Mouse (Mus musculus) testis, adult 10 weeks (tissue): ENCODE results near the gene Sema7a. TPM values are rescaled to one million over a fixed set of nuclear protein-coding genes. Genes with fewer than 3 reads are reported as not detected.

Source experiments
- polyA plus RNA-seq: library from polyadenylated mRNA; stranded (reverse); fragments of 350-450 nt; fragmentation: Illumina TruSeq; extraction: RNeasy Lipid Tissue Mini Kit (QIAGEN cat#74804); gene quantifications from one replicate; pipeline ENCODE4 v1.2.3, GENCODE M21; 2014; ENCODE audit warnings: low read depth, low replicate concordance

Sema7a gene
- polyA plus RNA-seq = 5.1 TPM

DNA sequence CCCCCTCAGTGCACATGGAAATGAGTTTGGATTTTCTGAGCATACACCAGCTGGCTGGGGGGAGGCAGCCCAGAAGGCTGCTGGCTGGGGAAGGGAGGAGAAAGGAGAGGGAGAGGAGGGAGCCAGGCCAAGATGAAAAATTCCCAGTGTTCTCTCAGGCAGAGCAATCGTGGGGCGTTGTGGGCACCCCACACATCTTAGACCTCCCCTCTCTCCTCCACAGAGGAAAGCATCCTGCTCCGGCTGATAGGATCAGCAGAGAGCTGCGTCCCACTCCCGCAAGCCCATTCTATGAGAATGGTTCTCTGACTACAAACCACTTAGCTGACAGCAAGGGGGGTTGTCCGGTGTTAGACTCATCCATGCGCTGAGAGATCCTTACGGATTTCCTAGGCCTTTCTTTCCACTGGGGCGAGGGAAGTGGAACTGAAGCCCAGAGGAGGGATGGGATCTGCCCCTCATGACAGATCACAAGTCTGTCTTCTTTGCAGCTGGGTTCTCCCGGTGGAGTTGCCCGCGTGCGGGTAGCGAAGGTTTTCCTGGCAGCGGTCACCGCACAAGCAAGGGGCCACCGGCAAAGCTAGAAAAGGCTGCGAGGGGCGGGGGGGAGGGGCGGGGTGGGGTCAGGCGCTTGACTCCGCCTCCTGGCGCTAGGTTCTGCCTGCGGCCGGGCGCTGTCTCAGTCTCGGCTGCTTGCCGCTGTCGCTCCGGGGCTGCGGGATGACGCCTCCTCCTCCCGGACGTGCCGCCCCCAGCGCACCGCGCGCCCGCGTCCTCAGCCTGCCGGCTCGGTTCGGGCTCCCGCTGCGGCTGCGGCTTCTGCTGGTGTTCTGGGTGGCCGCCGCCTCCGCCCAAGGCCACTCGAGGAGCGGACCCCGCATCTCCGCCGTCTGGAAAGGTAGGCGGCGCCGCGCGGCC, at the start of gene Sema7a:
TSS of gene Sema7a (plus strand) at position 682 of the 918 bp plus-strand sequence.

DNA sequence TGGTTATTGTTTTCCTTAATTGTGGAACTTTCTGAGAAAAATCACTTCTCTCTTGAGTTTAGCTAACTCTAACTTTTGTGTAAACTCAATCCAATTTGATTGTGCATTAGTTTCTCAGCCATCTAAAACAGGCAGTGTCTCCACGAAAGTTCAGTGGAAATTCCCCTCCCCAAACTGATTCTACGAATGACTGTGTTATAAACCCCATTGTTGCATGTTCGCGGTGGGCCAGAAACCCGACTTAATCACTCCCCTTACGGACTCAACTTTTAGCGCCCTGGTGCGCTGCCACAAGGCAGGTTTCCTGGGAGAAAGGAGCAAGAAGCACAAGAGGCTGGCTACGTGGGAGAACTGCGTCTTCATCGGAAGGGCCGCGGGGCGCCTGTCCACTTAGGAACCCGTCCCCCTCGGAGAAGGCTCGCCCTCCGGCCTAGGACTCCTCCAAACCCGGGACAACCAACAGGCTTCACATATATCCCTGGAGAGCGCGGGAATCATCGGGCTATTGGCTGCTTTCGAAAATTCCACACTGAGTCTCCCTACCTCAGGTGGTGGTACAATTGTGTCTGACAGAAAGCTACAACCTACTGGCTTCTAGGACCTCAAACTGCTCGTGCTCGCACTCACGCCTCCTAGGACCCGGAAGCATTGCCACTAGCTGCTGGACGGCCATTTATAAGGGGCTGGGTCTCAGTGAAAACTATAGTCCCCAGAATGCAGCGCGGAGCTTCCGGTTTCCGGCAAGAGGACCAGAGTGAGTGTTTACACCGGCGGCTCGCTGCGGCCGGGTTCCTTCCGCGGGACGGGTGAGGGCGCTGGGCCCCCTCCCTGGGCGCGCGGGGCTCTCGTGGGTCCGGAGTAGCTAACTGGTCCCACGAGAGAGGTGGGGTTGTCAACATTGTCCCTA, 29.4 kb upstream of the Sema7a start, which contains the start of gene Ubl7:
TSS of gene Ubl7 (plus strand) at position 726 of the 907 bp plus-strand sequence.

DNA sequence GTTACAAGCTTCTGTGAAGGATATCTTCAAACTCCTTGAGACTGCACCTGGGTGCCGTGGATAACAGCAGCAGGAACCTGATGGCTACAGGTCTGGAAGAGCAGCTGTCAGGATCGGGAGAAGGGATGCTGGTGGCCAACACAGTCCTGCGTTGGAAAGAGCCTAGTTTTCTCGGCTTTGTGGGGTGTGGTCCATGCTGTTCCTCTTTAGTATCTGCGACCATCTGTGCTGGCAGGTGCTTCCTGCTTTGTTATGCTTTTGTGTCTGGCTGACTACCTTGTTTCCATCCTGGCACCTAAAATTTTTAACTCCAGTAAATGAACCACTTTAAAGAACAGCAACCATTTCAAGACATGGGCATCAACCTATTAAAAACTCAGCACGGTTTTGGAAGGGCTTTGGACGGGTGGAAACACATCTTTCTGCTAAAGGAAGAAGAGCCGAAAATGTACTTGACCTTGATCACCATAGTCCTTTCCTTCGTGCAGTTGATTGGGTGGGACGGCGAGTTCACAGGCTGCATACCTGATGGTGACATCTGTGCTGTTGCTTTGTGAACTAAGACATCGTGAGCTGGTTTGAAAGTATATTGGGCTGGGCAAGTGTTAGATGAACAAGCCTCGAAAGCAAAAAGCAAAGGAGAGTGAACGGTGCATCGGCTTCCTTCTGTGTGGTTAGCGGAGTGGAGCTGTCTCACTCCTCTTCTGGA, 66.0 kb downstream of the Sema7a start, which contains the start of gene Cyp11a1:
TSS of gene Cyp11a1 (plus strand) at position 659 of the 709 bp plus-strand sequence.

Other genes with a start within 250 kb of the Sema7a start
- 3.5 TPM for gene Edc3, start 231.6 kb upstream of the Sema7a start, polyA plus RNA-seq
- gene Clk3, start 174.3 kb upstream of the Sema7a start, polyA plus RNA-seq = 98.7 TPM
- 14.5 TPM for gene Arid3b, start 103.3 kb upstream of the Sema7a start, polyA plus RNA-seq
- gene Ubl7, start 29.1 kb upstream of the Sema7a start, polyA plus RNA-seq = 591 TPM
- gene Cyp11a1, start 66.3 kb downstream of the Sema7a start, polyA plus RNA-seq = 32.6 TPM
- gene Stra6, start 123.7 kb downstream of the Sema7a start, polyA plus RNA-seq = 0.08 TPM
- 16.1 TPM for gene Ccdc33, start 178.7 kb downstream of the Sema7a start, polyA plus RNA-seq